Mouse (Mus musculus) ES-Bruce4 (cell line): ENCODE data around the gene Snd1.

Experiments
- CTCF ChIP-seq: IDR thresholded peaks from one replicate; pipeline ENCODE4 v1.8.1; 2011; ENCODE audit warnings: low read depth, low read length
- EP300 ChIP-seq: IDR thresholded peaks from 2 replicates; pipeline ENCODE4 v1.6.1; 2011; ENCODE audit warnings: low read depth, low read length; ENCODE audit not compliant: insufficient read depth
- POLR2A ChIP-seq: IDR thresholded peaks from one replicate; pipeline ENCODE4 v1.8.1; 2011; ENCODE audit warnings: low read length; ENCODE audit not compliant: insufficient read depth

DNA sequence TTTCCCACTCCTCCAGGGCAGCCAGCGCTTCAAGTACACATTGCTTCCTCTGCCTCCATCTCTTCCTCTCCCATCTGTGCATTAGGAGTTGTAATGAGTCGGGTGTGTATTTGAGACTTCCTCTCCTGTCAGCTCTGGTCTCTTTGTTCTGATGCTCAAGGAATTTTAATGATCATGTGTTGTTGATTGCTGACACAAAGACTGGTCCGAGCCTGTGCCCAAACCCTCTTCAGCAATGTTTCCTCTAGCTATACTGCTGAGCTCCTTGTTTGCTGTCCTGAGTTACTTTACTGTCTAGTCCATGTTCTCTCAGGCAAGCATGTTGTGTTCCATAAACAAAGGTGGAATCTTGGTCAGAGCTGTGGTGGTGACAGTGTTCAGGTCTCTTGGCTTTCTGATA lies 254.3 kb downstream of the Snd1 start:
- no peak for TF ChIP-seq CTCF
- no peak for TF ChIP-seq POLR2A
- TF ChIP-seq EP300 = no peak
